Mouse (Mus musculus): ENCODE results near the gene Gna15. TPM values are rescaled to one million over a fixed set of nuclear protein-coding genes. Genes with fewer than 3 reads are reported as not detected.
A peak's percentile ranks its signal among the peaks of the same experiment; 100 is the strongest.

The Gna15 gene
- polyA plus RNA-seq, 1 experiment from 2014 or later, result 1.4 TPM

GRCm38 (mm10) chr10:81537429-81537828 is 13.4 kb upstream of the Gna15 start:
- DNase-seq (ENCODE audit: low spot score, missing footprints) (no peak), ATAC-seq (ENCODE audit: low FRiP score) (no peak)
- peaks cover 10% of the 10 kb centered on the region; the same call in 1 of the 2 replicates for H3K36me3 ChIP-seq (ENCODE audit: control insufficient read depth, insufficient read depth, low read length)
- H3K4me2 ChIP-seq, result no peak overlapping the region
- no peak overlapping the region for H3K4me3 ChIP-seq (ENCODE audit: low read depth, low read length)
- 93% methylated on average over 2 of the region's 2 CpGs for WGBS
- H3K27me3 ChIP-seq (ENCODE audit: control insufficient read depth, insufficient read depth, low read length), result no peaks in the 10 kb centered on the region
- no peak overlapping the region for H3K9ac ChIP-seq (ENCODE audit: low read length)
- no peak overlapping the region for H3K27ac ChIP-seq (ENCODE audit: low read depth, low read length)
- H3K4me1 ChIP-seq (ENCODE audit: control insufficient read depth, insufficient read depth, low read length), result peaks cover 4% of the 10 kb centered on the region; the same call in 1 of the 2 replicates
- no peaks in the 10 kb centered on the region for H3K9me3 ChIP-seq (ENCODE audit: control insufficient read depth, low read length)

GRCm38 (mm10) chr10:81536734-81537133 is 12.7 kb upstream of the Gna15 start:
- Histone ChIP-seq H3K4me3 (ENCODE audit: low read depth, low read length) (no peak overlapping the region), H3K36me3 (ENCODE audit: control insufficient read depth, insufficient read depth, low read length) (peaks cover 10% of the 10 kb centered on the region; the same call in 1 of the 2 replicates), H3K9ac (ENCODE audit: low read length) (no peak overlapping the region), H3K27me3 (ENCODE audit: control insufficient read depth, insufficient read depth, low read length) (no peaks in the 10 kb centered on the region), H3K4me2 (no peak overlapping the region), H3K9me3 (ENCODE audit: control insufficient read depth, low read length) (no peaks in the 10 kb centered on the region), H3K27ac (ENCODE audit: low read depth, low read length) (no peak overlapping the region), H3K4me1 (ENCODE audit: control insufficient read depth, insufficient read depth, low read length) (no peaks in the 10 kb centered on the region)
- ATAC-seq (ENCODE audit: low FRiP score), result no peak
- no peak for DNase-seq (ENCODE audit: low spot score, missing footprints)
- WGBS, result 80% methylated on average over 6 of the region's 6 CpGs

- H3K9ac ChIP-seq (ENCODE audit: low read length), result no peak overlapping the region
- 64% methylated on average over 16 of the region's 16 CpGs for WGBS
- no peak overlapping the region for H3K4me3 ChIP-seq (ENCODE audit: low read depth, low read length)
- ATAC-seq (ENCODE audit: low FRiP score), result no peak
- H3K36me3 ChIP-seq (ENCODE audit: control insufficient read depth, insufficient read depth, low read length), result peaks cover 10% of the 10 kb centered on the region; the same call in 1 of the 2 replicates
- no peaks in the 10 kb centered on the region for H3K9me3 ChIP-seq (ENCODE audit: control insufficient read depth, low read length)
- no peak for DNase-seq (ENCODE audit: low spot score, missing footprints)
- H3K27ac ChIP-seq (ENCODE audit: low read depth, low read length), result no peak overlapping the region
- no peaks in the 10 kb centered on the region for H3K27me3 ChIP-seq (ENCODE audit: control insufficient read depth, insufficient read depth, low read length)
- no peaks in the 10 kb centered on the region for H3K4me1 ChIP-seq (ENCODE audit: control insufficient read depth, insufficient read depth, low read length)
- H3K4me2 ChIP-seq, result no peak overlapping the region
Measured at GRCm38 (mm10) chr10:81534826-81535225, 10.8 kb upstream of the Gna15 start.

GRCm38 (mm10) chr10:81526779-81527178 is 2.8 kb upstream of the Gna15 start:
- H3K9ac ChIP-seq (ENCODE audit: low read length), result no peak overlapping the region
- ATAC-seq (ENCODE audit: low FRiP score), result peak; percentile 64
- no peaks in the 10 kb centered on the region for H3K9me3 ChIP-seq (ENCODE audit: control insufficient read depth, low read length)
- H3K27me3 ChIP-seq (ENCODE audit: control insufficient read depth, insufficient read depth, low read length), result no peaks in the 10 kb centered on the region; the same call in 1 of the 2 replicates
- no peaks in the 10 kb centered on the region for H3K4me1 ChIP-seq (ENCODE audit: control insufficient read depth, insufficient read depth, low read length)
- H3K4me3 ChIP-seq (ENCODE audit: low read depth, low read length), result no peak overlapping the region
- WGBS, result 17% methylated on average over 14 of the region's 14 CpGs
- DNase-seq (ENCODE audit: low spot score, missing footprints), result peak; percentile 99
- H3K36me3 ChIP-seq (ENCODE audit: control insufficient read depth, insufficient read depth, low read length), result no peaks in the 10 kb centered on the region
- H3K4me2 ChIP-seq, result no peak overlapping the region
- no peak overlapping the region for H3K27ac ChIP-seq (ENCODE audit: low read depth, low read length)

GRCm38 (mm10) chr10:81525017-81525694 is 1.1 kb upstream of the Gna15 start:
- 68% methylated on average over 12 of the region's 13 CpGs for WGBS
- no peak overlapping the region for H3K4me3 ChIP-seq (ENCODE audit: low read depth, low read length)
- H3K4me2 ChIP-seq, result no peak overlapping the region
- H3K9ac ChIP-seq (ENCODE audit: low read length), result no peak overlapping the region
- no peaks in the 10 kb centered on the region for H3K9me3 ChIP-seq (ENCODE audit: control insufficient read depth, low read length)
- H3K36me3 ChIP-seq (ENCODE audit: control insufficient read depth, insufficient read depth, low read length), result no peaks in the 10 kb centered on the region
- H3K27ac ChIP-seq (ENCODE audit: low read depth, low read length), result no peak overlapping the region
- H3K4me1 ChIP-seq (ENCODE audit: control insufficient read depth, insufficient read depth, low read length), result no peaks in the 10 kb centered on the region
- H3K27me3 ChIP-seq (ENCODE audit: control insufficient read depth, insufficient read depth, low read length), result no peaks in the 10 kb centered on the region; the same call in 1 of the 2 replicates
- ATAC-seq (ENCODE audit: low FRiP score) (no peak), DNase-seq (ENCODE audit: low spot score, missing footprints) (no peak)

GRCm38 (mm10) chr10:81523570-81523969 is 455 bp downstream of the Gna15 start:
- H3K9ac ChIP-seq (ENCODE audit: low read length), result no peak overlapping the region
- no peak for DNase-seq (ENCODE audit: low spot score, missing footprints)
- no peak overlapping the region for H3K4me2 ChIP-seq
- H3K36me3 ChIP-seq (ENCODE audit: control insufficient read depth, insufficient read depth, low read length), result no peaks in the 10 kb centered on the region
- 23% methylated on average over 19 of the region's 19 CpGs for WGBS
- ATAC-seq (ENCODE audit: low FRiP score), result no peak
- H3K9me3 ChIP-seq (ENCODE audit: control insufficient read depth, low read length), result no peaks in the 10 kb centered on the region
- no peak overlapping the region for H3K27ac ChIP-seq (ENCODE audit: low read depth, low read length)
- no peaks in the 10 kb centered on the region for H3K4me1 ChIP-seq (ENCODE audit: control insufficient read depth, insufficient read depth, low read length)
- H3K27me3 ChIP-seq (ENCODE audit: control insufficient read depth, insufficient read depth, low read length), result no peaks in the 10 kb centered on the region; the same call in 1 of the 2 replicates
- H3K4me3 ChIP-seq (ENCODE audit: low read depth, low read length), result no peak overlapping the region

- Histone ChIP-seq H3K27ac (ENCODE audit: low read depth, low read length) (no peak overlapping the region), H3K4me2 (no peak overlapping the region), H3K4me1 (ENCODE audit: control insufficient read depth, insufficient read depth, low read length) (no peaks in the 10 kb centered on the region), H3K27me3 (ENCODE audit: control insufficient read depth, insufficient read depth, low read length) (no peaks in the 10 kb centered on the region; the same call in 1 of the 2 replicates), H3K4me3 (ENCODE audit: low read depth, low read length) (no peak overlapping the region), H3K36me3 (ENCODE audit: control insufficient read depth, insufficient read depth, low read length) (no peaks in the 10 kb centered on the region), H3K9me3 (ENCODE audit: control insufficient read depth, low read length) (no peaks in the 10 kb centered on the region), H3K9ac (ENCODE audit: low read length) (no peak overlapping the region)
- DNase-seq (ENCODE audit: low spot score, missing footprints) (no peak), ATAC-seq (ENCODE audit: low FRiP score) (no peak)
- WGBS, result 73% methylated on average over 6 of the region's 6 CpGs
Measured at GRCm38 (mm10) chr10:81523142-81523541, 883 bp downstream of the Gna15 start.

- no peaks in the 10 kb centered on the region for H3K9me3 ChIP-seq (ENCODE audit: control insufficient read depth, low read length)
- DNase-seq (ENCODE audit: low spot score, missing footprints) (no peak), ATAC-seq (ENCODE audit: low FRiP score) (no peak)
- no peaks in the 10 kb centered on the region for H3K4me1 ChIP-seq (ENCODE audit: control insufficient read depth, insufficient read depth, low read length)
- no peaks in the 10 kb centered on the region; the same call in 1 of the 2 replicates for H3K27me3 ChIP-seq (ENCODE audit: control insufficient read depth, insufficient read depth, low read length)
- H3K36me3 ChIP-seq (ENCODE audit: control insufficient read depth, insufficient read depth, low read length), result no peaks in the 10 kb centered on the region
- no peak overlapping the region for H3K27ac ChIP-seq (ENCODE audit: low read depth, low read length)
- WGBS, result 81% methylated on average over 3 of the region's 3 CpGs
- H3K4me2 ChIP-seq, result no peak overlapping the region
- H3K4me3 ChIP-seq (ENCODE audit: low read depth, low read length), result no peak overlapping the region
- H3K9ac ChIP-seq (ENCODE audit: low read length), result no peak overlapping the region
Measured at GRCm38 (mm10) chr10:81519978-81520365, 4.1 kb downstream of the Gna15 start.

- no peak overlapping the region for H3K27ac ChIP-seq (ENCODE audit: low read depth, low read length)
- no peak for DNase-seq (ENCODE audit: low spot score, missing footprints)
- H3K9me3 ChIP-seq (ENCODE audit: control insufficient read depth, low read length), result no peaks in the 10 kb centered on the region
- H3K4me1 ChIP-seq (ENCODE audit: control insufficient read depth, insufficient read depth, low read length), result no peaks in the 10 kb centered on the region
- H3K36me3 ChIP-seq (ENCODE audit: control insufficient read depth, insufficient read depth, low read length), result no peaks in the 10 kb centered on the region
- no peak overlapping the region for H3K4me3 ChIP-seq (ENCODE audit: low read depth, low read length)
- ATAC-seq (ENCODE audit: low FRiP score), result no peak
- WGBS, result 76% methylated on average over 6 of the region's 6 CpGs
- H3K4me2 ChIP-seq, result no peak overlapping the region
- H3K9ac ChIP-seq (ENCODE audit: low read length), result no peak overlapping the region
- no peaks in the 10 kb centered on the region; the same call in 1 of the 2 replicates for H3K27me3 ChIP-seq (ENCODE audit: control insufficient read depth, insufficient read depth, low read length)
Measured at GRCm38 (mm10) chr10:81519227-81519977, 4.6 kb downstream of the Gna15 start.
